Mouse (Mus musculus) embryo, embryonic 11 days (tissue): ENCODE data around the gene Serpina16.
"Not testable (repeated sequence)": the region's sequence is repeated elsewhere in the genome, so short reads cannot be mapped to it uniquely, and the experiment has no call there.

Source experiments
- DNase-seq: peaks from one replicate; pipeline ENCODE4 v3.0.0-alpha.2; 2015

Gene Serpina16

GRCm38 (mm10) chr12:103676039-103676438 is at the start of gene Serpina16:
TSS of gene Serpina16 (minus strand) at chr12:103676139.
- DNase-seq = no peak

GRCm38 (mm10) chr12:103711537-103711936 is 35.6 kb upstream of the Serpina16 start:
- no peak for DNase-seq

- DNase-seq = peak; percentile 4
Observed at GRCm38 (mm10) chr12:103710405-103710804, 34.5 kb upstream of the Serpina16 start.

GRCm38 (mm10) chr12:103706113-103706512 is 30.2 kb upstream of the Serpina16 start:
- no peak for DNase-seq

GRCm38 (mm10) chr12:103705547-103705946 is 29.6 kb upstream of the Serpina16 start:
- no peak for DNase-seq

GRCm38 (mm10) chr12:103700144-103700750 is 24.3 kb upstream of the Serpina16 start:
- no peak for DNase-seq

- DNase-seq = no peak
Observed at GRCm38 (mm10) chr12:103695429-103695828, 19.5 kb upstream of the Serpina16 start, which contains the start of gene Serpina1f. TSS of gene Serpina1f (minus strand) at chr12:103695529.

- peak; percentile 17 for DNase-seq
Observed at GRCm38 (mm10) chr12:103688221-103688814, 12.4 kb upstream of the Serpina16 start.

GRCm38 (mm10) chr12:103687021-103687420 is 11.1 kb upstream of the Serpina16 start:
- peak; percentile 19 for DNase-seq

- DNase-seq = no peak
Observed at GRCm38 (mm10) chr12:103686050-103686449, 10.1 kb upstream of the Serpina16 start.

- no peak for DNase-seq
Observed at GRCm38 (mm10) chr12:103685386-103685785, 9.4 kb upstream of the Serpina16 start.

GRCm38 (mm10) chr12:103683775-103684174 is 7.8 kb upstream of the Serpina16 start:
- DNase-seq = peak; percentile 6

- no peak for DNase-seq
Observed at GRCm38 (mm10) chr12:103681739-103682138, 5.8 kb upstream of the Serpina16 start.

- DNase-seq = no peak
Observed at GRCm38 (mm10) chr12:103681169-103681568, 5.2 kb upstream of the Serpina16 start.

GRCm38 (mm10) chr12:103679853-103680252 is 3.9 kb upstream of the Serpina16 start:
- DNase-seq = not testable (repeated sequence)

GRCm38 (mm10) chr12:103673179-103673578 is 2.8 kb downstream of the Serpina16 start:
- DNase-seq = no peak

- DNase-seq = no peak
Observed at GRCm38 (mm10) chr12:103671483-103671882, 4.5 kb downstream of the Serpina16 start.

- DNase-seq = no peak
Observed at GRCm38 (mm10) chr12:103670964-103671363, 5.0 kb downstream of the Serpina16 start.

- no peak for DNase-seq
Observed at GRCm38 (mm10) chr12:103670344-103670743, 5.6 kb downstream of the Serpina16 start.

GRCm38 (mm10) chr12:103665286-103665685 is 10.7 kb downstream of the Serpina16 start:
- DNase-seq = no peak

- not testable (repeated sequence) for DNase-seq
Observed at GRCm38 (mm10) chr12:103662053-103662452, 13.9 kb downstream of the Serpina16 start.

- no peak for DNase-seq
Observed at GRCm38 (mm10) chr12:103660076-103660475, 15.9 kb downstream of the Serpina16 start.

GRCm38 (mm10) chr12:103659171-103659570 is 16.8 kb downstream of the Serpina16 start:
- no peak for DNase-seq

GRCm38 (mm10) chr12:103657991-103658390 is 17.9 kb downstream of the Serpina16 start:
- no peak for DNase-seq
